Mouse (Mus musculus) kidney, postnatal 0 days (tissue): ENCODE measurements around the gene Klhl2. TPM values are rescaled to one million over a fixed set of nuclear protein-coding genes. Genes with fewer than 3 reads are reported as not detected.

Experiments used
- ATAC-seq: fragments of 200-750 bp; cut with Nextera tagmentation; replicated peaks from 2 replicates; pipeline ENCODE4 v1.8.0; 2017; ENCODE audit warnings: low read depth, moderate number of reproducible peaks, moderate TSS enrichment, moderate library complexity; ENCODE audit not compliant: low FRiP score
- DNase-seq: peaks from one replicate; pipeline ENCODE4 v3.0.0-alpha.2; 2016; ENCODE audit warnings: low spot score
- H3K27ac ChIP-seq: fragments of 300-500 bp; sonication (generic); 2 replicates; pipeline ENCODE4 v1.5.1; 2014; ENCODE audit warnings: mild to moderate bottlenecking
- H3K27me3 ChIP-seq: fragments of 300-500 bp; sonication (generic); 2 replicates; pipeline ENCODE4 v1.6.1; 2014; ENCODE audit warnings: low read length, mixed read lengths; ENCODE audit not compliant: insufficient read depth
- H3K36me3 ChIP-seq: fragments of 300-500 bp; sonication (generic); 2 replicates; pipeline ENCODE4 v1.6.1; 2014; ENCODE audit warnings: low read length, mixed read lengths; ENCODE audit not compliant: insufficient read depth
- H3K4me1 ChIP-seq: fragments of 300-500 bp; sonication (generic); replicated peaks from 2 replicates; pipeline ENCODE4 v1.6.1; 2014; ENCODE audit warnings: antibody characterized with exemption, low read length, mixed read lengths; ENCODE audit not compliant: insufficient read depth
- H3K4me2 ChIP-seq: fragments of 300-500 bp; sonication (generic); 2 replicates; pipeline ENCODE4 v1.6.1; 2014; ENCODE audit warnings: mild to moderate bottlenecking, low read length, moderate library complexity, mixed read lengths
- H3K4me3 ChIP-seq: fragments of 300-500 bp; sonication (generic); replicated peaks from 2 replicates; pipeline ENCODE4 v1.5.1; 2014; ENCODE audit warnings: low read depth, low read length
- H3K9ac ChIP-seq: fragments of 300-500 bp; sonication (generic); 2 replicates; pipeline ENCODE4 v1.6.1; 2014; ENCODE audit warnings: low read depth, low read length
- H3K9me3 ChIP-seq: fragments of 300-500 bp; sonication (generic); replicated peaks from 2 replicates; pipeline ENCODE4 v1.6.1; 2016; ENCODE audit warnings: low read length, inconsistent platforms, mixed read lengths
- CTCF ChIP-seq: IDR thresholded peaks from 2 replicates; pipeline ENCODE4 v1.5.1; 2016; ENCODE audit warnings: antibody characterized with exemption, low read depth, mild to moderate bottlenecking, moderate library complexity
- WGBS: fragments of 180-500 bp; shearing (Covaris S2); extraction: QIAGEN DNeasy Blood & Tissue Kit; methylation state at CpG from one replicate; pipeline ENCODE4 v1.1.7; 2014; 5-methylcytosine and 5-hydroxymethylcytosine counted together
- polyA plus RNA-seq: library from polyadenylated mRNA; unstranded; fragments of >200 nt; fragmentation: Nextera tagmentation; extraction: Ambion mirVana; gene quantifications from 2 replicates; pipeline ENCODE4 v1.2.1, GENCODE M21; 2015

The Klhl2 gene
- polyA plus RNA-seq = 18.2 and 20.9 TPM in 2 replicates

- WGBS = under 1% methylated on average over 29 of the region's 68 CpGs
- Histone ChIP-seq H3K27me3 (no peaks in the 10 kb centered on the region), H3K9ac (peak within 1 kb of the TSS; percentile 88), H3K4me1 (0 out of 2 replicates have a peak, but pooled peaks cover under 1% of the 10 kb centered on the region), H3K9me3 (no peaks in the 10 kb centered on the region), H3K4me2 (peak within 1 kb of the TSS; percentile 93), H3K4me3 (peak within 1 kb of the TSS; percentile 97), H3K36me3 (no peaks in the 10 kb centered on the region), H3K27ac (peak within 1 kb of the TSS; percentile 76; the same call in 1 of the 2 replicates)
- peak; percentile 88 for ATAC-seq
- peak; percentile 83 for DNase-seq
- 0 out of 2 replicates have a peak, but pooled peaks have one; percentile 11 for TF ChIP-seq CTCF
Measured at GRCm38 (mm10) chr8:64849897-64850541, at the start of gene Klhl2. Klhl2 (minus strand) TSS chr8:64850017.

GRCm38 (mm10) chr8:64898710-64899109, 48.9 kb upstream of the Klhl2 start:
- Histone ChIP-seq H3K9me3 (no peaks in the 10 kb centered on the region), H3K27me3 (no peaks in the 10 kb centered on the region), H3K27ac (no peak overlapping the region), H3K4me3 (no peak overlapping the region), H3K4me2 (no peak overlapping the region), H3K9ac (no peak overlapping the region), H3K4me1 (no peaks in the 10 kb centered on the region), H3K36me3 (no peaks in the 10 kb centered on the region)
- DNase-seq = peak; percentile 41
- TF ChIP-seq CTCF = no peak
- WGBS = 18% methylated on average over 4 of the region's 4 CpGs
- ATAC-seq = peak; percentile 90

- DNase-seq = no peak
- no peaks in the 10 kb centered on the region for H3K27me3 ChIP-seq
- H3K9ac ChIP-seq = no peak overlapping the region
- H3K9me3 ChIP-seq = no peaks in the 10 kb centered on the region
- no peak for TF ChIP-seq CTCF
- H3K4me1 ChIP-seq = no peaks in the 10 kb centered on the region
- WGBS = 86% methylated on average over 5 of the region's 5 CpGs
- ATAC-seq = no peak
- H3K27ac ChIP-seq = no peak overlapping the region
- H3K4me2 ChIP-seq = no peak overlapping the region
- no peak overlapping the region for H3K4me3 ChIP-seq
- H3K36me3 ChIP-seq = no peaks in the 10 kb centered on the region
Measured at GRCm38 (mm10) chr8:64896731-64897130, 46.9 kb upstream of the Klhl2 start.

- no peaks in the 10 kb centered on the region for H3K27me3 ChIP-seq
- TF ChIP-seq CTCF = no peak
- H3K4me3 ChIP-seq = no peak overlapping the region
- no peaks in the 10 kb centered on the region for H3K9me3 ChIP-seq
- no peak overlapping the region for H3K9ac ChIP-seq
- H3K27ac ChIP-seq = no peak overlapping the region
- ATAC-seq (no peak; the same call in 1 of the 2 replicates), DNase-seq (peak; percentile 64)
- no peaks in the 10 kb centered on the region for H3K4me1 ChIP-seq
- H3K36me3 ChIP-seq = no peaks in the 10 kb centered on the region
- H3K4me2 ChIP-seq = no peak overlapping the region
- 32% methylated on average over 13 of the region's 13 CpGs for WGBS
Measured at GRCm38 (mm10) chr8:64880619-64881200, 30.9 kb upstream of the Klhl2 start.

GRCm38 (mm10) chr8:64877630-64878312, 28.0 kb upstream of the Klhl2 start:
- H3K27ac ChIP-seq = no peak overlapping the region
- ATAC-seq (peak; percentile 92), DNase-seq (peak; percentile 12)
- H3K9me3 ChIP-seq = no peaks in the 10 kb centered on the region
- no peaks in the 10 kb centered on the region for H3K4me1 ChIP-seq
- H3K27me3 ChIP-seq = no peaks in the 10 kb centered on the region
- no peak overlapping the region for H3K4me2 ChIP-seq
- 75% methylated on average over 22 of the region's 22 CpGs for WGBS
- TF ChIP-seq CTCF = no peak
- H3K4me3 ChIP-seq = no peak overlapping the region
- H3K9ac ChIP-seq = no peak overlapping the region
- H3K36me3 ChIP-seq = no peaks in the 10 kb centered on the region

GRCm38 (mm10) chr8:64871469-64872165, 21.8 kb upstream of the Klhl2 start:
- H3K27ac ChIP-seq = no peak overlapping the region
- no peaks in the 10 kb centered on the region for H3K27me3 ChIP-seq
- no peak for TF ChIP-seq CTCF
- no peaks in the 10 kb centered on the region for H3K9me3 ChIP-seq
- ATAC-seq (no peak), DNase-seq (peak; percentile 40)
- H3K4me2 ChIP-seq = no peak overlapping the region
- no peak overlapping the region for H3K4me3 ChIP-seq
- H3K36me3 ChIP-seq = no peaks in the 10 kb centered on the region
- 72% methylated on average over 12 of the region's 12 CpGs for WGBS
- H3K4me1 ChIP-seq = no peaks in the 10 kb centered on the region
- no peak overlapping the region for H3K9ac ChIP-seq
